Mouse (Mus musculus) neural tube, embryonic 11.5 days (tissue): ENCODE measurements around the gene Obsl1. TPM values are rescaled to one million over a fixed set of nuclear protein-coding genes. Genes with fewer than 3 reads are reported as not detected.

Experiments
- ATAC-seq: fragments of 200-750 bp; cut with Nextera tagmentation; 2 replicates; pipeline ENCODE4 v1.8.0; 2017; ENCODE audit warnings: moderate number of reproducible peaks, mild to moderate bottlenecking, moderate TSS enrichment, moderate library complexity; ENCODE audit not compliant: insufficient read depth, low FRiP score, low TSS enrichment
- DNase-seq: peaks from one replicate; pipeline ENCODE4 v3.0.0-alpha.2; 2015; ENCODE audit warnings: low spot score
- H3K27ac ChIP-seq: fragments of 300-500 bp; sonication (generic); 2 replicates; pipeline ENCODE4 v1.5.1; 2014; ENCODE audit warnings: low read depth, mild to moderate bottlenecking, low read length
- H3K27me3 ChIP-seq: fragments of 300-500 bp; sonication (generic); 2 replicates; pipeline ENCODE4 v1.6.1; 2014; ENCODE audit warnings: mild to moderate bottlenecking, low read length, mixed read lengths; ENCODE audit not compliant: control insufficient read depth, insufficient read depth
- H3K36me3 ChIP-seq: fragments of 300-500 bp; sonication (generic); 2 replicates; pipeline ENCODE4 v1.6.1; 2014; ENCODE audit warnings: mild to moderate bottlenecking, low read length, moderate library complexity, mixed read lengths; ENCODE audit not compliant: control insufficient read depth, insufficient read depth
- H3K4me1 ChIP-seq: fragments of 300-500 bp; sonication (generic); 2 replicates; pipeline ENCODE4 v1.6.1; 2014; ENCODE audit warnings: low read length, mixed read lengths; ENCODE audit not compliant: control insufficient read depth, insufficient read depth
- H3K4me2 ChIP-seq: fragments of 300-500 bp; sonication (generic); 2 replicates; pipeline ENCODE4 v1.6.1; 2014; ENCODE audit warnings: low read depth, mild to moderate bottlenecking, moderate library complexity
- H3K4me3 ChIP-seq: fragments of 300-500 bp; sonication (generic); 2 replicates; pipeline ENCODE4 v1.5.1; 2014; ENCODE audit warnings: low read depth, low read length
- H3K9ac ChIP-seq: fragments of 300-500 bp; sonication (generic); 2 replicates; pipeline ENCODE4 v1.6.1; 2014; ENCODE audit warnings: mild to moderate bottlenecking, low read length
- H3K9me3 ChIP-seq: fragments of 300-500 bp; sonication (generic); 2 replicates; pipeline ENCODE4 v1.6.1; 2016; ENCODE audit warnings: low read length; ENCODE audit not compliant: control insufficient read depth
- WGBS: fragments of 180-500 bp; shearing (Covaris S2); extraction: QIAGEN DNeasy Blood & Tissue Kit; methylation state at CpG from one replicate; pipeline ENCODE4 v1.1.7; 2014; 5-methylcytosine and 5-hydroxymethylcytosine counted together
- polyA plus RNA-seq: library from polyadenylated mRNA; unstranded; fragments of >200 nt; fragmentation: Nextera tagmentation; extraction: Ambion mirVana; gene quantifications from 2 replicates; pipeline ENCODE4 v1.2.1, GENCODE M21; 2014

Gene Obsl1
- polyA plus RNA-seq, 1 experiment from 2014 or later: 44.8 TPM

DNA sequence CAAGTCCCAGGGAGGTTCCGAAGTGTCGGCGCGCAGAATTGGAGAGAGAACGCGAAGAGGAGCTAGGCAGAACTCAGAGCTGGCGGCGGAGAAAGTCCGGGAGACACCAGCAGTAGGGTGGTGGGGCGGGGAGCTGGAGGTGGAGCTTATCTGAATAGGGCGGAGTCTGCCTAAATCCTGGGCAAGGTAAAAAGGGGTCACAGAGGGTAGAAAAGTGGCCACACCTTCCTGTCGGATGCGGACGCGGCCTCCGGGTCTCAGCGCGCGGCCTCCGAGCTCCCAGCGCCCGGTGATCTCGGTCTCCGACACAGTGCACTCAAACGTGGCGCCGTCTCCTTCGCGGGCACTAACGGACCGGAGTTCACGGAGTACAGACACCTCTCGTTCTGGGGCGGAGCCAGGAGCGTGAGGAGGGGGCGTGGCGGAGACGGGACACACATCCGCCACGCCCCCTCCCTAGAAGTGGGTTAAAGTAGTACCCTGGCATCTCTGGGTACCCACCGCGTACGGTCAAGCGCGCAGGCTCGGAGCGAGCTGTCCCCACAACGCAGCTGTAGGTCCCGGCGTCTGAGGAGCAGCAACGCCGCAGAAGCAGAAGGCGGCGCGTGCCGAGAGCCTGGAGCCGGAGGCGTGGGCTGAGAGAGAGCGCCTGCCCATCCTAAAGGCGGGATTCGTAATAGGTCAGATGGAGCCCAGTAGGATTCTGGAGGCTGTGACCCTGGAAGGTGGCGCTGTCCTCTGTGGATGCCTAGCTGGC is 18.7 kb downstream of the Obsl1 start:
- under 1% methylated on average over 62 of the region's 62 CpGs for WGBS
- Histone ChIP-seq H3K4me2 (peak overlapping the region; percentile 58), H3K27me3 (peaks cover 45% of the 10 kb centered on the region), H3K9ac (peak overlapping the region; percentile 18), H3K27ac (no peak overlapping the region), H3K9me3 (no peaks in the 10 kb centered on the region), H3K36me3 (no peaks in the 10 kb centered on the region; the same call in 1 of the 2 replicates), H3K4me1 (peaks cover 9% of the 10 kb centered on the region; the same call in 1 of the 2 replicates), H3K4me3 (peak overlapping the region; percentile 37)
- ATAC-seq (peak; percentile 62; the same call in 1 of the 2 replicates), DNase-seq (peak; percentile 80)

DNA sequence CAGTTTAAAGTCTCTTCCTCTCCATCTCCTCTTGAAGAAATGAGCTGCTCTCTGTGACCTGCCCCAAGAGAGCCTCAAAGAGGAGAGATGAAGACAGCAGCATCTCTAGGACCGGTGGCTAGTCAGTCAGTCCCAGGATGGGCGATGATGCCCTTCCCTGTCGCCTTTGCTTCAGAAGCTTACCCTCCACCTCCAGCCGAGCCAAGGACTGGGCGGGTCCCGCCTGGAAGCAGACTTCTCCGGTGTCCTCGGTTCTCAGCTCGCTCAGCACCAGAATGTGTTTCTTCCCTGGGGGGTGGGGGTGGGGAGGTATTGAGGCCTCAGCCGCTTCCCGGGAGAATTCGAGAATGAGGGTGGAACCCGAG is 19.2 kb downstream of the Obsl1 start:
- H3K27me3 ChIP-seq: peaks cover 48% of the 10 kb centered on the region
- no peaks in the 10 kb centered on the region; the same call in 1 of the 2 replicates for H3K36me3 ChIP-seq
- no peaks in the 10 kb centered on the region for H3K9me3 ChIP-seq
- under 1% methylated on average over 13 of the region's 13 CpGs for WGBS
- H3K4me3 ChIP-seq: peak overlapping the region; percentile 37
- H3K27ac ChIP-seq: no peak overlapping the region
- no peak for DNase-seq
- H3K9ac ChIP-seq: peak overlapping the region; percentile 18; the same call in 1 of the 2 replicates
- H3K4me1 ChIP-seq: peaks cover 9% of the 10 kb centered on the region; the same call in 1 of the 2 replicates
- ATAC-seq: peak; percentile 24; the same call in 1 of the 2 replicates
- H3K4me2 ChIP-seq: peak overlapping the region; percentile 58

DNA sequence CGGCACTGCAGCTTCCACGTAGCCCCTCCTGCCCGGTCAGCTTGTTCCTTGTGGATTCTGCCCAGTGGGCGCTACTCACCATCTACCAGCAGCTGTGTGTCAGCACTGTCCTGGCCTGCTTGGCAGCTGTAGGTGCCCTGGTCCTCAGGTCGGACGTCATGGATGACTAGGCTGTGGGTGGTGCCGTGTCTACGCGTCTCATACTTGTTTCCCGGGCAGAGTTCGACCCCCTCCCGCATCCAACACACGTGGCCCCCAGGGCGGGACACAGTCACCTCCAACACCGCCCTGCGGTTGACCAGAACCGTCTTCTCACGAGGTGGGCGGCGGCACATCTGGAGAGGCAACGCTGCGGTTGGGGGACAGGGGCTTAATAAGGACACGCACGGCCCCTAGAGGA is 19.7 kb downstream of the Obsl1 start:
- H3K27me3 ChIP-seq: peaks cover 48% of the 10 kb centered on the region
- H3K4me3 ChIP-seq: peak overlapping the region; percentile 37; the same call in 1 of the 2 replicates
- H3K9me3 ChIP-seq: no peaks in the 10 kb centered on the region
- DNase-seq (no peak), ATAC-seq (no peak)
- no peak overlapping the region for H3K27ac ChIP-seq
- H3K36me3 ChIP-seq: no peaks in the 10 kb centered on the region; the same call in 1 of the 2 replicates
- H3K4me2 ChIP-seq: peak overlapping the region; percentile 58
- no peak overlapping the region for H3K9ac ChIP-seq
- H3K4me1 ChIP-seq: peaks cover 9% of the 10 kb centered on the region; the same call in 1 of the 2 replicates
- 5% methylated on average over 24 of the region's 24 CpGs for WGBS

DNA sequence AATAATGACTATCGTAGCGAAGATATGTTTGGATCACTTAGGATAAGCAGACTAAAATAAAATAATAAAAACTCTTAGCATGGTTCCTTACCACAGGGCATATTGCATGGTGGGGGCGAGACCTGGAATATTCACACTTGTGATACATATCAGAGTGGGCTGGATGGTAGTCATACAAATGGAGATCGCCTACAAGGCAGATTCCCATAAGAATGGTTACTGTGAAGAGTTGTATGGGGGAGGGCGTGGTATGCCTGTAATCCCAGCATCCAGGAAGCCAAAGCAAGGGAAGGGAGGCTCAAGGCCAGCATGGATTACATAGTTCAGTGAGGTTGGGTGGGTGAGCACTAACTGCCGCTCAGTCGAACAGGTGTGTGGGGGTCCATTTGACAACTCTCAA is 25.5 kb downstream of the Obsl1 start:
- H3K4me1 ChIP-seq: peaks cover 17% of the 10 kb centered on the region
- peaks cover 2% of the 10 kb centered on the region for H3K36me3 ChIP-seq
- ATAC-seq (no peak), DNase-seq (no peak)
- no peak overlapping the region for H3K4me3 ChIP-seq
- peak overlapping the region; percentile 89 for H3K4me2 ChIP-seq
- H3K27ac ChIP-seq: no peak overlapping the region
- no peaks in the 10 kb centered on the region for H3K9me3 ChIP-seq
- WGBS: 82% methylated on average over 7 of the region's 7 CpGs
- no peak overlapping the region for H3K9ac ChIP-seq
- H3K27me3 ChIP-seq: peaks cover 23% of the 10 kb centered on the region

DNA sequence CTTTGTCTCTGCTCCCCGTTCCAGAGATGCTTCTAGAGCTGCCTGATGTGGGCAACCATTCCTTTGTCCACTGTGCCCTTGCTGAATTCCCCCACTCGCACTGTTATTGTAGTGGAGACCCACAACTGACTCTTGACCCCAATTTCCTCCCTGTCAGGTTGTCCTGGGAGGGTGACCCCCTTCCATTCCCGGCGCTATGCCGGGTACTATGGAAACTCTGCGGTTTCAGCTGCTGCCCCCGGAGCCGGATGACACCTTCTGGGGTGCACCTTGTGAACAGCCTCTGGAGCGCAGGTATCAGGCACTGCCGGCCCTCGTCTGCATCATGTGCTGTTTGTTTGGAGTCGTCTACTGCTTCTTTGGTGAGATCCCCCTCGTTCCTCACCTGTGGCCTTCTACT is 26.2 kb downstream of the Obsl1 start:
- H3K9ac ChIP-seq: peak overlapping the region; percentile 75
- no peak for ATAC-seq
- H3K27ac ChIP-seq: no peak overlapping the region
- H3K4me3 ChIP-seq: peak overlapping the region; percentile 84
- DNase-seq: no peak
- H3K4me2 ChIP-seq: peak overlapping the region; percentile 89
- peaks cover 17% of the 10 kb centered on the region for H3K4me1 ChIP-seq
- peaks cover 6% of the 10 kb centered on the region for H3K36me3 ChIP-seq
- 16% methylated on average over 13 of the region's 13 CpGs for WGBS
- no peaks in the 10 kb centered on the region for H3K9me3 ChIP-seq
- H3K27me3 ChIP-seq: peaks cover 16% of the 10 kb centered on the region

DNA sequence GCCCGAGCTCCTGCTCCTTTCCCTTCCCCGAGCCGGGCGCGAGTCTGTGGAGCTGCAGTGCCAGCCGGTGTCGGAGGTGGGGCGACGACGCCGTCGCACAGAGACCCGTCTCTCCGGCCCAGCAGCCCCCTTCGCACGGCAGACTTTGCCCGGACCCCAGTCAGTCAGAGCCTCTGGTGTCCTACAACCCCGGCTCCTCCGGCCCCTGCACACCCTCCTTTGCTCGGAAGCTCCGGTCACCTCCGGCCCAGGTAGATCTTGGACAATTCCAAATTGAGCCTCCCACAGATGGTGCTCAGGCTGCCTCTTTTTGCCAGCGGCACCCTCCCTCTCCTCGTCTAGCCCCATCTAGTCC is 26.6 kb downstream of the Obsl1 start:
- DNase-seq (no peak), ATAC-seq (peak; percentile 58; the same call in 1 of the 2 replicates)

DNA sequence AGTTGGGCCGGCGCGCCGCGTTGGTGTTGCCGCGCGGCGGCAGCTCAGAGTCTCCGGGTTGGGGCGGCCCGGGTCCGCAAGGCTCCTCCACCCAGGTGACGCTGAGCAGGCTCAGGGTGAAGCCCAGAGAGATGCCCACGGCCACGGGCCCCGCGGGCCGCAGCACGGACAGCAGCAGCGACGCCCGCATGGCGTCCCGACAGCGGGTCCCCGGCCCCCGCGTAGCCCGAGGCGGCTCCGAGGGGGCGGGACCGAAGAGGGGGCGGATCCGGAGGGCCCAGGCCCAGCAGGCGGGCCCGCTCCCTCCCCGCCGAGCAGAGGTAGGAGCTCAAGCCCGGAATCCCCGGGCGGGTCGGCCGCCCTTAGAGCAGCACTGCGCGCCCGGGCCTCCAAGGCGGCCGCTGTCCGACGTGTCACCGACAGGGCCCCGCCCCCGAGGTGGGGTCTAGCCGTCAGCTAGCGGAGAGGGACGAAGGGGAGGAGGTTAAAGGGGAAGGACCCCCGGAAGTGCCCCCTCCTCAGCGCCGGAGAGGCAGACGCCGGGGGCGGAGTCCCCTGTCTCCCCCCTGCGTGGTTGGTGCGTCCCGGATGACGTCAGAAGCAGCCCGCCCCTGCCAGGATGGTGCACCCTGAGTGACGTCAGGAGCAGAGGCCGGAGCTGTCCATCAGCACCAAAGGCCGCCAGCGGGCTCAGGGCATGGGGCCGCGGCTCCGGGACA is 27.2 kb downstream of the Obsl1 start, which contains the start of the genes Chpf and Tmem198:
TSS of gene Chpf (minus strand) at position 392 of the 719 bp plus-strand sequence.
TSS of gene Tmem198 (plus strand) at position 617 of the 719 bp plus-strand sequence.
- peak within 1 kb of the TSS; percentile 78 for H3K9ac ChIP-seq
- DNase-seq (peak; percentile 99), ATAC-seq (peak; percentile 93)
- WGBS: under 1% methylated on average over 70 of the region's 76 CpGs
- H3K36me3 ChIP-seq: peaks cover 10% of the 10 kb centered on the region
- H3K4me1 ChIP-seq: peaks cover 17% of the 10 kb centered on the region
- peak within 1 kb of the TSS; percentile 84 for H3K4me3 ChIP-seq
- no peaks in the 10 kb centered on the region for H3K9me3 ChIP-seq
- H3K27me3 ChIP-seq: peaks cover 8% of the 10 kb centered on the region; the same call in 1 of the 2 replicates
- H3K27ac ChIP-seq: peak within 1 kb of the TSS; percentile 70
- peak within 1 kb of the TSS; percentile 89 for H3K4me2 ChIP-seq

More for the DNA sequence above, 26.6 kb downstream of the Obsl1 start:
- peaks cover 17% of the 10 kb centered on the region for H3K4me1 ChIP-seq
- peaks cover 12% of the 10 kb centered on the region for H3K27me3 ChIP-seq
- peak overlapping the region; percentile 84 for H3K4me3 ChIP-seq
- peaks cover 10% of the 10 kb centered on the region for H3K36me3 ChIP-seq
- no peaks in the 10 kb centered on the region for H3K9me3 ChIP-seq
- H3K9ac ChIP-seq: peak overlapping the region; percentile 75
- H3K27ac ChIP-seq: 0 out of 2 replicates have a peak overlapping the region, but pooled peaks have one; percentile 44
- peak overlapping the region; percentile 89 for H3K4me2 ChIP-seq
- under 1% methylated on average over 24 of the region's 24 CpGs for WGBS

DNA sequence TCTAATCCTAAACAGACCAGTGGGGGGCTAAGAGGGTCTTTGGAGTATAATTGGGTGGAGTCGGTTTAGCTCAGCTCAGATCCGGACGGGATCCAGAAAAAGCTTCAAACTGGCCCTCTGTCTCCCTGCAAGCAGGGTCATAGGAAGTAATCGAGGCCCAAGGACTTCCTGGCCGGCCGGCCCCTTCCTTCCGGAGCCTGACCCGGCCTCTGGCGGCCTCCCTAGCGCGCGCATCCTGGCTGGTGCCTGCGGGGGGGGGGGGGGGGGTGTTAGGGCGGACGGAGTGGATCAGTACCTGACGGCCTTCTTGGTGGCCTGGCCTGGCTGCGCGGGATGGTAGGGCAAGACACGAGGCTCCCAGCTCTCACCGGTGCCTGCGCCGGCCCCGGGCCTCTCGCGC is 27.8 kb downstream of the Obsl1 start:
- H3K4me3 ChIP-seq: peak overlapping the region; percentile 84
- H3K27me3 ChIP-seq: peaks cover 8% of the 10 kb centered on the region; the same call in 1 of the 2 replicates
- H3K4me1 ChIP-seq: peaks cover 17% of the 10 kb centered on the region
- H3K27ac ChIP-seq: peak overlapping the region; percentile 70
- H3K36me3 ChIP-seq: peaks cover 10% of the 10 kb centered on the region
- ATAC-seq: no peak
- H3K9me3 ChIP-seq: no peaks in the 10 kb centered on the region
- peak; percentile 44 for DNase-seq
- H3K4me2 ChIP-seq: peak overlapping the region; percentile 89
- H3K9ac ChIP-seq: peak overlapping the region; percentile 78
- 0% methylated on average over 15 of the region's 25 CpGs for WGBS
